Mouse (Mus musculus) MEL (cell line): ENCODE measurements around the gene Dclk1.

Experiments
- CTCF ChIP-seq, 3 experiments: IDR thresholded peaks in 2 of 3; conservative IDR thresholded peaks in 1 of 3; 2 replicates each; pipeline ENCODE4 v1.5.1; 2011 to 2012; ENCODE audit warnings: low read length in 3 of 3, low read depth in 2 of 3, mild to moderate bottlenecking in 2 of 3, improper control_type of control experiment in 1 of 3, inconsistent platforms in 1 of 3, mixed read lengths in 1 of 3, moderate library complexity in 1 of 3; ENCODE audit not compliant: control insufficient read depth in 1 of 3, insufficient read depth in 1 of 3, poor library complexity in 1 of 3, severe bottlenecking in 1 of 3
- EP300 ChIP-seq, 2 experiments: IDR thresholded peaks; 2 replicates each; pipeline ENCODE4 v1.6.1; 2011; ENCODE audit warnings: improper control_type of control experiment in 2 of 2, low read length in 2 of 2, low read depth in 1 of 2, mild to moderate bottlenecking in 1 of 2
- HCFC1 ChIP-seq: IDR thresholded peaks from 2 replicates; pipeline ENCODE4 v1.6.1; 2012; ENCODE audit warnings: low read depth, mild to moderate bottlenecking, inconsistent platforms, low read length, improper control_type of control experiment, moderate library complexity

- TF ChIP-seq CTCF (IDR thresholded peaks at IDR 0.05 in 2 of 3, conservative IDR thresholded peaks at IDR 0.05 in 1 of 3; ENCODE audit: control insufficient read depth in 1 of 3, insufficient read depth in 1 of 3, low read depth in 2 of 3, low read length in 3 of 3, poor library complexity in 1 of 3, severe bottlenecking in 1 of 3) (no peak), HCFC1 (no peak), EP300 (IDR thresholded peaks at IDR 0.05; ENCODE audit: low read depth in 1 of 2, low read length in 2 of 2) (no peak)
Measured at GRCm38 (mm10) chr3:55496462-55496941, 254.3 kb downstream of the Dclk1 start.
